Mouse (Mus musculus) NIH3T3 (cell line): Measurements from ENCODE around the gene Spink2.
"Not testable (repeated sequence)": the region's sequence is repeated elsewhere in the genome, so short reads cannot be mapped to it uniquely, and the experiment has no call there.

Experiments
- DNase-seq: peaks from one replicate; pipeline ENCODE4 v3.0.0-alpha.2; 2012; ENCODE audit warnings: low read depth

Spink2 gene

GRCm38 (mm10) chr5:77211236-77211635, at the start of gene Spink2:
Spink2 (minus strand) TSS chr5:77211471.
- DNase-seq: peak; percentile 15

- DNase-seq: no peak
Observed at GRCm38 (mm10) chr5:77260141-77260540, 48.9 kb upstream of the Spink2 start.

GRCm38 (mm10) chr5:77259315-77259714, 48.0 kb upstream of the Spink2 start:
- no peak for DNase-seq

GRCm38 (mm10) chr5:77257603-77258002, 46.3 kb upstream of the Spink2 start:
- no peak for DNase-seq

GRCm38 (mm10) chr5:77254402-77254801, 43.1 kb upstream of the Spink2 start:
- DNase-seq: no peak

- DNase-seq: no peak
Observed at GRCm38 (mm10) chr5:77253154-77253553, 41.9 kb upstream of the Spink2 start.

- peak; percentile 57 for DNase-seq
Observed at GRCm38 (mm10) chr5:77252115-77252827, 41.0 kb upstream of the Spink2 start.

- DNase-seq: peak; percentile 19
Observed at GRCm38 (mm10) chr5:77251656-77252055, 40.4 kb upstream of the Spink2 start.

- no peak for DNase-seq
Observed at GRCm38 (mm10) chr5:77250083-77250482, 38.8 kb upstream of the Spink2 start.

GRCm38 (mm10) chr5:77245787-77246671, 34.8 kb upstream of the Spink2 start:
- DNase-seq: peak; percentile 47

- peak; percentile 34 for DNase-seq
Observed at GRCm38 (mm10) chr5:77245463-77245786, 34.2 kb upstream of the Spink2 start.

- no peak for DNase-seq
Observed at GRCm38 (mm10) chr5:77244331-77244987, 33.2 kb upstream of the Spink2 start.

- DNase-seq: no peak
Observed at GRCm38 (mm10) chr5:77237104-77237503, 25.8 kb upstream of the Spink2 start.

- DNase-seq: no peak
Observed at GRCm38 (mm10) chr5:77234921-77235320, 23.6 kb upstream of the Spink2 start.

GRCm38 (mm10) chr5:77231863-77232262, 20.6 kb upstream of the Spink2 start:
- not testable (repeated sequence) for DNase-seq

GRCm38 (mm10) chr5:77228986-77229385, 17.7 kb upstream of the Spink2 start:
- DNase-seq: peak; percentile 71

GRCm38 (mm10) chr5:77223043-77223975, 12.0 kb upstream of the Spink2 start:
- peak; percentile 44 for DNase-seq

GRCm38 (mm10) chr5:77217724-77218123, 6.5 kb upstream of the Spink2 start:
- DNase-seq: peak; percentile 51

- peak; percentile 94 for DNase-seq
Observed at GRCm38 (mm10) chr5:77217211-77217610, 5.9 kb upstream of the Spink2 start.

GRCm38 (mm10) chr5:77206134-77206533, 5.1 kb downstream of the Spink2 start:
- no peak for DNase-seq

- no peak for DNase-seq
Observed at GRCm38 (mm10) chr5:77202238-77202637, 9.0 kb downstream of the Spink2 start.

GRCm38 (mm10) chr5:77200695-77201094, 10.6 kb downstream of the Spink2 start:
- no peak for DNase-seq
